Mouse (Mus musculus) mouse embryonic stem cell (cell line): ENCODE data around the gene Papss2.
"Not testable (repeated sequence)": the region's sequence is repeated elsewhere in the genome, so short reads cannot be mapped to it uniquely, and the experiment has no call there.

ENCODE experiments used
- in situ Hi-C, 2 experiments: fragments of 300-500 bp; cut with MboI; formaldehyde crosslinking; loops; 1 replicate in 1 of 2; 3 replicates in 1 of 2; pipeline ENCODE4 v1.14.3; 2019 to 2020; ENCODE audit warnings: low sequenced_read_pairs in 2 of 2, low pct_unique_long_range_greater_than_20kb in 1 of 2, mixed read lengths in 1 of 2; ENCODE audit not compliant: unreplicated experiment in 1 of 2

Gene Papss2

GRCm38 (mm10) chr19:32680894-32681293 lies 85.3 kb downstream of the Papss2 start:
- in situ Hi-C loops: no loop called here

GRCm38 (mm10) chr19:32683081-32683480 lies 87.5 kb downstream of the Papss2 start:
- in situ Hi-C loops: no loop called here

- in situ Hi-C loops: no loop called here
Observed at GRCm38 (mm10) chr19:32687721-32688120, 92.1 kb downstream of the Papss2 start.

GRCm38 (mm10) chr19:32688227-32688626 lies 92.6 kb downstream of the Papss2 start:
- in situ Hi-C loops: not testable (repeated sequence)

GRCm38 (mm10) chr19:32689724-32690123 lies 94.1 kb downstream of the Papss2 start:
- in situ Hi-C loops: no loop called here

GRCm38 (mm10) chr19:32696674-32697073 lies 101.1 kb downstream of the Papss2 start:
- in situ Hi-C loops: no loop called here

- in situ Hi-C loops: loop anchor here in 1 of 2 experiments (25.0 kb wide), 1 partner anchor 660 kb away; no protein-coding TSS in a partner anchor
Observed at GRCm38 (mm10) chr19:32702191-32702590, 106.6 kb downstream of the Papss2 start.

GRCm38 (mm10) chr19:32708996-32709395 lies 113.4 kb downstream of the Papss2 start:
- in situ Hi-C loops: loop anchor here in 1 of 2 experiments (25.0 kb wide), 1 partner anchor 653 kb away; no protein-coding TSS in a partner anchor

GRCm38 (mm10) chr19:32710288-32710687 lies 114.7 kb downstream of the Papss2 start:
- in situ Hi-C loops: loop anchor here (10.0 to 25.0 kb wide), 3 partner anchors 245 to 655 kb away; no protein-coding TSS in a partner anchor

- in situ Hi-C loops: loop anchor here (10.0 to 25.0 kb wide), 3 partner anchors 243 to 653 kb away; no protein-coding TSS in a partner anchor
Observed at GRCm38 (mm10) chr19:32711761-32712541, 116.4 kb downstream of the Papss2 start.

GRCm38 (mm10) chr19:32712588-32713042 lies 117.0 kb downstream of the Papss2 start:
- in situ Hi-C loops: loop anchor here (10.0 to 25.0 kb wide), 3 partner anchors 242 to 652 kb away; no protein-coding TSS in a partner anchor

- in situ Hi-C loops: loop anchor here (10.0 to 25.0 kb wide), 3 partner anchors 241 to 651 kb away; no protein-coding TSS in a partner anchor
Observed at GRCm38 (mm10) chr19:32713471-32713870, 117.9 kb downstream of the Papss2 start.

GRCm38 (mm10) chr19:32715201-32715600 lies 119.6 kb downstream of the Papss2 start:
- in situ Hi-C loops: loop anchor here (5.0 to 25.0 kb wide), 4 partner anchors 240 to 650 kb away; no protein-coding TSS in a partner anchor

GRCm38 (mm10) chr19:32715681-32716080 lies 120.1 kb downstream of the Papss2 start:
- in situ Hi-C loops: loop anchor here (5.0 to 25.0 kb wide), 4 partner anchors 239 to 649 kb away; no protein-coding TSS in a partner anchor
